Mouse (Mus musculus) ovary, adult 18-20 months (tissue): ENCODE measurements around the gene Arl5b.

ENCODE experiments used
- DNase-seq: peaks from one replicate; pipeline ENCODE4 v3.0.0; 2022; ENCODE audit warnings: low spot score, mixed read lengths

Gene Arl5b

DNA sequence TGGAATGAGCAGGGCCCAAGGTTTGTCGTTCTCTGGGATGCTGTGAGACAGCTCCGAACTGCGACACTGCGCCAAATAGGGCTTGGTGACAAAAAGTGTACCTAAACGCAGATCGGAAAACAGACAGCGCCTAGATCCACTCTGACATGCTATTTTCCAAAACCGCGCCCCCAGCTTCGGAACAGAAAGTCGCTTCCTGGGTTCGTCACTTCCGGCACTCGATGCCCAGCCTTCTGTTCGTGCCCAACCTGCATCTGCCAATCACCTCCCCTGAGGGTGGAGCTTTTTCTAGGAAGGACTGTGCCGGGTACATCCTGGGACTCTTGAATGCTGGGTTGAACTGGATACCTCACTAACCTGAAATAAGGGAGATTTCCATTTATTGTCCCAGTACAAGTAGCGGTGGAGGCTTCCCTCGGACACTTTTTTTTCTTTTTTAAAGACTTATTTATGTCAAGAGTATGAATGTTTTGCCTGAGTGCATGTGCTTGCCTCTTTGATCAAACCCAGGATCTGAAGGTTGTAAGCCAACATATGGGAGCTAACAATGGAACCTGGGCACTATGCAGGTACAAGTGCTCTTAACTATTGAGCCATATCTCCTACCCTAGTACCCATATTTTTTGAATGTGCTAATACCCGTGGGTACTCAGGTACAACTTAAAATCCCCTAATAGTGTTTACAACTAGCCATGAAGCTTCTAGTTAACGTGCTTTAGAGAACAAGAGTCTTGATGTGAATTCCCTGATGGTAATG lies at the start of gene Arl5b:
Gene Arl5b (plus strand): TSS at position 279 of the 757 bp plus-strand sequence.
- DNase-seq, result peak; percentile 84

GRCm38 (mm10) chr2:15007531-15007930 lies 41.7 kb upstream of the Arl5b start:
- DNase-seq, result no peak

GRCm38 (mm10) chr2:15008072-15008471 lies 41.1 kb upstream of the Arl5b start:
- DNase-seq, result no peak

- DNase-seq, result no peak
Observed at GRCm38 (mm10) chr2:15026817-15027216, 22.4 kb upstream of the Arl5b start.

DNA sequence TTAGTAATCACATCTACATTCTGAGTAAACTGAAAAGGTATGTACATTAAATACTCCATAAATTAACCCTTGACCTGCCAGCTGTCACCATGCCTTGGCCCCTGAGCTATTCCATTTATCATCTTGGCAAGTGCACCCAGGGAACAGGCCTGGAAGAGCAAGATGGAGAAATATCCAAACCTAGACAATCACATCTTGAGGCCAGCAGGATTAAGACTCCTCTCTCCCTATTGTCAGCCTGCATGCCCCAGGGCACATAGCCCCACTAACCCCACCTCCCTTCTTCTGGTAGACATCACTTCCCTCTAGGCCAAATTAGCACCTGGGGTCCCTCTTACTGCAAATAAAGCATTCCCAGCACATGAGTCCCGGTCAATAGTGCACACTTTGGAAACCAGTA lies 21.4 kb upstream of the Arl5b start:
- DNase-seq, result no peak

GRCm38 (mm10) chr2:15038705-15039104 lies 10.5 kb upstream of the Arl5b start:
- no peak for DNase-seq

- DNase-seq, result no peak
Observed at GRCm38 (mm10) chr2:15040326-15040725, 8.9 kb upstream of the Arl5b start.

DNA sequence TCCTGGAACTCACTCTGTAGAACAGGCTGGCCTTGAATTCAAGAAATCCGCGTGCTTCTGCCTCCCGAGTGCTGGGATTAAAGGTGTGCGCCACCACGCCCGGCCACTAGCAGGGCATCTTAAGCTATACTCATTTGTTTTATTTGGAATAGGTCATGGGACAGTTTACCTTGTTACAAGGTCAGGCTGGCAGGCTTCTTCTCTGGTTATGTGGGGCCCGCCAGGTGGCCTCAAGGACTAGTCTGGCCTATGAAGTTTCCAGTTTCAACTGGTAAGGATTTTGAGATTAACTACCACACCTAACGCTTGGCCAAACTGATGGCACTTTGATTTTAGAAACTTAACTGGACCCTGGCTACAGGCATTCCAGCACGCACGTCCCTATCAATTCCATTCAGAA lies 5.3 kb downstream of the Arl5b start:
- DNase-seq, result no peak

- DNase-seq, result peak; percentile 96
Observed at GRCm38 (mm10) chr2:15054945-15055637, 5.9 kb downstream of the Arl5b start, which contains the start of gene Nsun6. Nsun6 (minus strand) TSS chr2:15055069.

DNA sequence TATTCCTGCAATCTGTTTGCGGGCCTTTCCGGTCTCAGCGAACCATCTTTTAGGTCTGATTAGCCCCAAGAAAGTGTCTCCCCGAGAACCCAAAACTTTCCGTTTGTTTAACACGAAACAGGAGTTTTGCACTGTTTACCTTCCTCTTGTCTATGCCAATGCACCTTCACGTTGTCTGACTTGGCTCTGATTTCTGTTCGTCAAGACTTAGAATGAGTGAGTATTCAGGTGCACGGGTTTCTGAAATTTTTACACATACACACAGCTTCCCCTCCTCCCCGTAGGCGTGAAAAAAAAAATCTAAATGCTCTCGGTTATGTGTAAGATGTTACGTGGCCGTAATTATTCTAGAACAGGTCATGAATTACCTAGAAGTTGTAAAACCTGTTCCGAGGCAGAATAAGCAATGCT lies 6.6 kb downstream of the Arl5b start:
- no peak for DNase-seq

DNA sequence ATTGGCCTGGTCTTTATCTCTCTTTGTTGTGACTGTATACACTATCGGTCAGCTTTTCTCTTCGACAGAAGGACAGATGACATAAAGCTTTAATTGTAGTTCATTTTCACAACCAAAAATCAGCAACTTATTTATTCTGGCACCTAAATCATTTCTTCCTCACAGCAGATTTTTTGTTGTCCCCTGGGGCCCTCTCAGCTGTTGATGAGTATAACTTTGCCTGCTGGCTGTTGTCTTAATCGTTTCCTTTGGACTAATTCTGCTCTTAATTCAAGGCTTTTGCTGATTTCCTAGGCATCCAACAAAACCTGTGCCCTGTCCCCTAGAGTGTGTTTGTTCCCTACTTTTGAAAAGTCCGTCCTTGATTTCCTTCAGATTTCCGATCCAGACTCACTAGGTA lies 9.0 kb downstream of the Arl5b start:
- DNase-seq, result no peak

GRCm38 (mm10) chr2:15060856-15061255 lies 11.7 kb downstream of the Arl5b start:
- DNase-seq, result no peak

DNA sequence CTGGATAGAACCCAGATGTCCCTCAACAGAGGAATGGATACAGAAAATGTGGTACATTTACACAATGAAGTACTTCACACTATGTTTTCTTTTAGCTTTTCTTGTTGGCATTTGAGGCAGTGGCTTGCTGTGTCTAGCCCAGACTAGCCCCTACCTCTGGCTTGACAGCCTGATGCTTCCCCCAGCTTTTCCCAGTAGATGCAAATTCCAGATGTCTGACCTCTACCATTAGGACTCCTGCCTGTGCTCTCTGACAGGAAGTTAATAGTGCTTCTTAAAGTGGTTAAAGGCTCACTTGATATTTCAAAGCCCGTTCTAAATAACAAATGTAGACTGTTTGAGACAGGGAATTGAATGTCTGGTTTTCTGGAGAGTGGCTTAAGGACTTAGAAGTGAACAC lies 14.6 kb downstream of the Arl5b start:
- DNase-seq, result no peak

GRCm38 (mm10) chr2:15064380-15065269 lies 15.4 kb downstream of the Arl5b start:
- DNase-seq, result no peak

DNA sequence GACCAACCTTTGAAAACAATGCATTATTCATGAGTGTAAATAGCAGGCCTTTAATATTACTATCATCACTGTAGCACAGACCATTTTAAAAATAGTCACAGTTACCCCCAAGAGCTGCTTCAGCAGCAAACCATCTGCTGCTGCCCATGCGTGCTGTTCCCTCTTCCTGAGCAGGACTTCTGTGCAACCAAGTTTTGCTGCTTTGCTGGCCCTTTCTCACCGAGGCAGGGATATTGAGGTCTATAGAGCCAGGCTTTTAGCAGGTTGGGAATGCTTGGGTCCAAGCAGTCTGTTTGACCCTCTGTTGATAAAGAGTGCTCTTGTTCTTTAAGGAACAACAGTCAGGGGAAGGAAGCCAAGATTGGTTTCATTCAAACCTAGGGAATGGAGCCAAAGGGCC lies 16.3 kb downstream of the Arl5b start:
- no peak for DNase-seq

DNA sequence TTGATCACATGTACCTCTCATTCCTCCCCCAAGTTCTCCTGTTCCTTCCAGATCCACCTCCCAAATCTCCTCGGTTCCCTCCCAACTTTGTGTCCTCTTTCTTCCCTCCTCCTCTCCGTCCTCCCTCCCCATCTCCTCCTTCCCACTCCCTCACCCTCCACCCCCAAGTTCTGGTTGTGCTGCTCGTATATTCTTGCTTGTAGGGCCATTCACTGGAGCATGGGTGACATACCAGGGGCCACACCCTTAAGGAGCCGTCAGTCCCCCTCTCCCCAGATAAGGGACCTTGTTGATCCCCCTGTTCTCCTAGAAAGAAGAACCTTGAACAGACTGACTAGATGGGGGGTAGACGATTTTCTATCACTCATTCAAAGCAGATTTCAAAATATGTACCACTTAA lies 17.9 kb downstream of the Arl5b start:
- DNase-seq, result no peak

DNA sequence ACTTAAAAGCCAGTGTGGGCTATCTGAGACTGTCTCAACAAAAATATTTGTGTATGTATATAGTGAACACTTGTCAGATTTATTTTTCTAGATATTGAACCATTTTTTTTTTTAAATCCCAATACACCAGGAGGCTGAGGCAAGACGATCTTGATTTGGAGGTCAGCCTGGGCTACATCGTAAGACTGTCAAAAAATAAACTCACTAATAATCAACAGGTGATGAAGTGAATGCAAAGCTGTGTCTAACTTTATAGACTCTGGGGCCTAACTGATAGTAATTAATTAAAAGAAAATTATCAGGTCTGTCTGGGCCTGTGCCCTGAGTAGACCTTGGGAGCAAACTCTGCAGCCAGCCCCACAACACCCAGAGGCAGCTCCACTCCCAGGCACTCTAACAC lies 34.5 kb downstream of the Arl5b start:
- DNase-seq, result no peak

- DNase-seq, result no peak
Observed at GRCm38 (mm10) chr2:15087308-15087707, 38.1 kb downstream of the Arl5b start.

DNA sequence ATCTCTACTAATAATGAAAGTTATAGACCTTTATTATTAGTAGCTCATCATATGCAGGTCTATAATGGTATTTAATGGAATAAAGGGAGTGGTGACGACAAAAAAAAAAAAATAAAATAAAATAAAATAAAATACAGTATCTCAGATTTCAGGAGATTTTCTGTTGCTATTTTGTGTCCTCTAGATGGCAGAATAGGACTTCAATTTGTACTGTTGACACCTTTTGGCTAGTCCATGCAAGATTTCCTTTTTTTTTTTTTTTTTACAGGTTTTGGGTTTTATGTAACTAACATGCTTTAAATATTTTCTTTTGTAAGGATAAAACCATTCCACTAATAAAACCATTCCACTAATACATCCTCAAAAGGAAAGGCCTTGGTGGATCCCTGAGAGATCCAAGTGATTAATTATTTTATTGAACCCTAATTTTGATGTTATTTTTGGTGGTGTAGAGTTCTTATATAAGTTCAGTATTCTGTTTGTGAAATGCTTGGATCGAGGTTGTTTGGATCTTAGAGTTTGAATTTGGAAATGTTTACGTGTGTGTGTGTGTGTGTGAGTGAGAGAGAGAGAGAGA lies 47.4 kb downstream of the Arl5b start:
- DNase-seq, result no peak

GRCm38 (mm10) chr2:15104386-15104785 lies 55.2 kb downstream of the Arl5b start:
- no peak for DNase-seq

DNA sequence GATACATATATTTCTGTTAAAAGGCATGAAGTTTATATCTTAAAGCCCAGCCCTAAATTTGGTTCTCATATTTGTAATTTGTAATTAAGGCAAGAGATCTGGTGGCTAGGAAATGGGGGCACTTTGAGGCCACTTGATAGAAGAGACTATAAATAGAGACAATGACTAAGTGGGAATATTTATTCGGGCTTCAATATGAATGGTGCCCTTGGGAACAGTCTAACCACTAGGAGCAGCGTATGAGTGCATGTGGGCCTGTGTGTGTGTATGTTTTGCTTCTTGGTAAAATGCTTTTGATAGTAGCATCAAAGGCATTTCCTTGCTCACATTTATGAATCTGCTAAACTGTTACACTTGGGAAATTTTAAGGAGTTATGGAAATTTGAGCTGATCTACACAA lies 62.1 kb downstream of the Arl5b start:
- DNase-seq, result no peak

- DNase-seq, result no peak
Observed at GRCm38 (mm10) chr2:15111808-15112440, 62.7 kb downstream of the Arl5b start.
